ENCODE assay signal across 1 mouse cellular context in the genomic region with DNA sequence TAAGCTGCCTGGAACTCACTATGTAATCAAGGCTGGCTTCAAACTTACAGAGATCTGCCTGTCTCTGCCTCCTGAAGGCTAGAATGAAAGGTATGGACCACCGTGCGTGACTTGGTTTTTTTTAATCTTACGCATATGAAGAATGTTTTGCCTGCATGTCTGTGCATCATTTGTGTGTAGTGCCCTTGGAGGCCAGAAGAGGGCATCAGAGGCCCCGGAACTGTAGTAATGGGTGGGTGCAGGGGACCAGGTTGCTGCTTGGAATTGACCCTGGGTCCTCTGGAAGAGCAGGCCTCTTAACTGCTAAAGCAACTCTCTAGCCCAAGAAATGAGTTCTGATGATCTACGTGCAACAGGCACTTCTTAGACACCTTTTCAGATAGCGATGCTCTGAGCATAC.
TF ChIP-seq lines count a peak whose summit lies in the region.

No protein-coding gene starts in this region.

TF ChIP-seq in MEL, 35 proteins besides CTCF, POLR2A, EP300 and RAD21 (continued from another document):
- no peak for TF ChIP-seq USF2 (IDR thresholded peaks at IDR 0.05; ENCODE audit: borderline replicate concordance in 1 of 2, insufficient read depth in 1 of 2, low read depth in 1 of 2, low read length in 2 of 2)
